Mouse (Mus musculus) limb, embryonic 10.5 days (tissue): ENCODE measurements around the gene Mapk14. TPM values are rescaled to one million over a fixed set of nuclear protein-coding genes. Genes with fewer than 3 reads are reported as not detected.

ENCODE experiments used
- DNase-seq: peaks from one replicate; pipeline ENCODE4 v3.0.0-alpha.2; 2017; ENCODE audit warnings: low spot score
- H3K27ac ChIP-seq: fragments of 300-500 bp; sonication (generic); 2 replicates; pipeline ENCODE4 v1.5.1; 2016; ENCODE audit warnings: mild to moderate bottlenecking
- H3K27me3 ChIP-seq: fragments of 300-500 bp; sonication (generic); 2 replicates; pipeline ENCODE4 v1.6.1; 2016; ENCODE audit warnings: low read depth, mild to moderate bottlenecking; ENCODE audit not compliant: poor library complexity, severe bottlenecking
- H3K36me3 ChIP-seq: fragments of 300-500 bp; sonication (generic); 2 replicates; pipeline ENCODE4 v1.6.1; 2016; ENCODE audit warnings: mild to moderate bottlenecking, moderate library complexity
- H3K4me1 ChIP-seq: fragments of 300-500 bp; sonication (generic); 2 replicates; pipeline ENCODE4 v1.6.1; 2016
- H3K4me3 ChIP-seq: fragments of 300-500 bp; sonication (generic); 2 replicates; pipeline ENCODE4 v1.5.1; 2016; ENCODE audit warnings: mild to moderate bottlenecking, moderate library complexity
- H3K9me3 ChIP-seq: fragments of 300-500 bp; sonication (generic); replicated peaks from 2 replicates; pipeline ENCODE4 v1.6.1; 2016; ENCODE audit warnings: mild to moderate bottlenecking
- WGBS: fragments of 180-500 bp; shearing (Covaris S2); methylation state at CpG from one replicate; pipeline ENCODE4 v1.1.7; 2016; 5-methylcytosine and 5-hydroxymethylcytosine counted together
- polyA plus RNA-seq: library from polyadenylated mRNA; unstranded; fragments of >200 nt; fragmentation: Nextera tagmentation; extraction: Ambion mirVana; gene quantifications from 2 replicates; pipeline ENCODE4 v1.2.1, GENCODE M21; 2016

Mapk14 gene
- polyA plus RNA-seq, 1 experiment from 2014 or later, result 47.5 TPM

- Histone ChIP-seq H3K27ac (no peak overlapping the region), H3K36me3 (no peaks in the 10 kb centered on the region), H3K4me3 (no peak overlapping the region), H3K9me3 (no peaks in the 10 kb centered on the region), H3K4me1 (peaks cover 6% of the 10 kb centered on the region), H3K27me3 (no peaks in the 10 kb centered on the region)
- no peak for DNase-seq
- WGBS, result 73% methylated on average over 3 of the region's 3 CpGs
Measured at GRCm38 (mm10) chr17:28780836-28781235, 89.7 kb downstream of the Mapk14 start.

GRCm38 (mm10) chr17:28781290-28782045 is 90.3 kb downstream of the Mapk14 start:
- H3K27ac ChIP-seq, result 0 out of 2 replicates have a peak overlapping the region, but pooled peaks have one; percentile 3
- peaks cover 6% of the 10 kb centered on the region for H3K4me1 ChIP-seq
- no peaks in the 10 kb centered on the region for H3K9me3 ChIP-seq
- WGBS, result 54% methylated on average over 9 of the region's 9 CpGs
- no peaks in the 10 kb centered on the region for H3K36me3 ChIP-seq
- H3K27me3 ChIP-seq, result no peaks in the 10 kb centered on the region
- no peak overlapping the region for H3K4me3 ChIP-seq
- DNase-seq, result no peak

- 89% methylated on average over 3 of the region's 3 CpGs for WGBS
- H3K27me3 ChIP-seq, result no peaks in the 10 kb centered on the region
- no peaks in the 10 kb centered on the region for H3K36me3 ChIP-seq
- no peaks in the 10 kb centered on the region for H3K9me3 ChIP-seq
- no peak for DNase-seq
- peaks cover 6% of the 10 kb centered on the region for H3K4me1 ChIP-seq
- H3K4me3 ChIP-seq, result no peak overlapping the region
- no peak overlapping the region for H3K27ac ChIP-seq
Measured at GRCm38 (mm10) chr17:28785036-28785435, 93.9 kb downstream of the Mapk14 start.

GRCm38 (mm10) chr17:28787507-28787906 is 96.4 kb downstream of the Mapk14 start:
- Histone ChIP-seq H3K27ac (no peak overlapping the region), H3K4me1 (no peaks in the 10 kb centered on the region), H3K36me3 (no peaks in the 10 kb centered on the region), H3K27me3 (no peaks in the 10 kb centered on the region), H3K9me3 (no peaks in the 10 kb centered on the region), H3K4me3 (no peak overlapping the region)
- WGBS, result 97% methylated on average over 12 of the region's 12 CpGs
- no peak for DNase-seq

- H3K27me3 ChIP-seq, result no peaks in the 10 kb centered on the region
- WGBS, result 93% methylated on average over 4 of the region's 4 CpGs
- H3K4me3 ChIP-seq, result no peak overlapping the region
- H3K27ac ChIP-seq, result no peak overlapping the region
- H3K36me3 ChIP-seq, result no peaks in the 10 kb centered on the region
- no peaks in the 10 kb centered on the region for H3K9me3 ChIP-seq
- DNase-seq, result no peak
- peaks cover 19% of the 10 kb centered on the region for H3K4me1 ChIP-seq
Measured at GRCm38 (mm10) chr17:28797031-28797430, 105.9 kb downstream of the Mapk14 start.

Other genes starting within 250 kb of the Mapk14 start
- gene Fkbp5, start 173.8 kb upstream of the Mapk14 start, polyA plus RNA-seq, result 32.5 and 32.6 TPM in 2 replicates
- not detected in 2 replicates for gene Armc12, start 160.5 kb upstream of the Mapk14 start, polyA plus RNA-seq
- gene Clpsl2, start 141.9 kb upstream of the Mapk14 start, polyA plus RNA-seq, result not detected in 2 replicates
- not detected in 2 replicates for gene Clps, start 130.6 kb upstream of the Mapk14 start, polyA plus RNA-seq
- gene Lhfpl5, start 115.7 kb upstream of the Mapk14 start, polyA plus RNA-seq, result 0.39 and 0.55 TPM in 2 replicates
- 106 and 110 TPM in 2 replicates for gene Srpk1, start 68.6 kb upstream of the Mapk14 start, polyA plus RNA-seq
- gene Slc26a8, start 1.1 kb upstream of the Mapk14 start, polyA plus RNA-seq, result 0.49 TPM in 1 of 2 replicates, not detected in the other
- gene AC170998.1, start 34.8 kb downstream of the Mapk14 start, polyA plus RNA-seq, result 3.9 and 4.0 TPM in 2 replicates
- 8.2 and 8.6 TPM in 2 replicates for gene Mapk13, start 78.0 kb downstream of the Mapk14 start, polyA plus RNA-seq
- gene Brpf3, start 109.8 kb downstream of the Mapk14 start, polyA plus RNA-seq, result 11.6 and 14.0 TPM in 2 replicates
- 0.03 and 0.04 TPM in 2 replicates for gene Pnpla1, start 167.1 kb downstream of the Mapk14 start, polyA plus RNA-seq
- 0.05 and 0.10 TPM in 2 replicates for gene 4930539E08Rik, start 224.0 kb downstream of the Mapk14 start, polyA plus RNA-seq